Mouse (Mus musculus): ENCODE results near the gene Syt7. TPM values are rescaled to one million over a fixed set of nuclear protein-coding genes. Genes with fewer than 3 reads are reported as not detected.

Syt7 gene
- polyA plus RNA-seq, 1 experiment: 173 TPM

DNA sequence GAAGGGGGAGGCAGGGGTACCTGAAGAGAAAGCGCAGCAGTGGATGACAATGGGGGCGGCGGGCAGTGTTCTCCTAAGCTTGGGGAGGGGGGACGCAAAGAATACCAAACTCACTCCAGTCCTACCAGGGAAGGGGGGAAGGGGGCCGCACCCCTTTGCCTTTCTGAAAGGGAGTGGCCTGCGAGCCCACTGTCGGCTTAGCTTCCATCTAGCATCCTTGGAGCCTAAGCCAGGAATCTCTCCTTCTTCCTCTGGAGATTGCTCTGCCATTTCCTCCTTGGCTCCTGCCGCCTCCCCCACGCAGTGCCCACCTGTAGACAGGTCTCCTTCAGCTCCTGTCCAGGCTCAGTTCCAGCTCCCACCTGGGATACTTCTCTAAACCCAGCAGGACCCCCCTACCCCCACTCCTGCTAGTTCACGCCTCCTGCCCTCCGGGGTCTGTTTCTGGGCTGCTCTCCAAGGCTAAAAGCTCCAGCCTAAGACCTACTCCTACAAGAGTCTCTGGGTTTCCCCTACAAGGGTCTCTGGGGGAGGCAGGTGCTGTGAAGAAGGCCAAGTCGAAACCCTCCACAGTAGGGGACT is 1.3 kb downstream of the Syt7 start:
- DNase-seq: peak; percentile 64 to 66
- no peaks in the 10 kb centered on the region for H3K27me3 ChIP-seq (ENCODE audit: control insufficient read depth, insufficient read depth, low read length)
- peaks cover 36% of the 10 kb centered on the region for H3K4me1 ChIP-seq (ENCODE audit: control insufficient read depth, insufficient read depth, low read length)
- TF ChIP-seq CTCF (IDR thresholded peaks at IDR 0.05; ENCODE audit: borderline replicate concordance, insufficient read depth, low read depth, low read length) (no peak), POLR2A (IDR thresholded peaks at IDR 0.05; ENCODE audit: borderline replicate concordance, insufficient read depth, low read length) (no peak)
- H3K4me3 ChIP-seq (replicated peaks; ENCODE audit: insufficient read depth, low read depth, low read length): peak overlapping the region; percentile 60
- WGBS: 5% methylated on average over 12 of the region's 12 CpGs
- H3K27ac ChIP-seq (ENCODE audit: insufficient read depth, low read length): peak overlapping the region; percentile 60; the same call in 1 of the 2 replicates

DNA sequence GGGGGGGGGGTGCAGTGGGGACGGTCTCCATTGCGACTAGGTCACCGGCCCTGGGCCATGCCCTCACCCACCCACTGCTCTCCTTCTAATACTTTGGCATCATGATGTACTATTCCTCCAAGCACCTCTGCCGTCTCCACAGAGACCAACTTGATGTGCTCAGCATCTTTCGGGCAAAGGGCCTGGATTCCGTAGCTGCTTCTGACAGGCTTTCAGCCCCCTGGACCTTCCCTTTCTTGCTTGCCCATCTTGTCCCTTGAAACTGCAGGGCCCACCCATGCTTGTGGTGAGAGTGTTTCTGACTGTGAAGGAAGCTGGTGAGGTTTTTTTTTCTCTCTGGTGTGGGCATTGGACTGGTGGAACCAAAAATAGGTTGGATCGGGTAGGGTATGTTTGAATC is 2.1 kb downstream of the Syt7 start:
- H3K4me3 ChIP-seq (replicated peaks; ENCODE audit: insufficient read depth, low read depth, low read length): peak overlapping the region; percentile 4
- 0 out of 2 replicates have a peak overlapping the region, but pooled peaks have one; percentile 4 for H3K27ac ChIP-seq (ENCODE audit: insufficient read depth, low read length)
- H3K27me3 ChIP-seq (ENCODE audit: control insufficient read depth, insufficient read depth, low read length): no peaks in the 10 kb centered on the region
- TF ChIP-seq POLR2A (IDR thresholded peaks at IDR 0.05; ENCODE audit: borderline replicate concordance, insufficient read depth, low read length) (no peak), CTCF (IDR thresholded peaks at IDR 0.05; ENCODE audit: borderline replicate concordance, insufficient read depth, low read depth, low read length) (no peak)
- 38% methylated on average over 7 of the region's 7 CpGs for WGBS
- DNase-seq: peak in 1 of 2 experiments; percentile 38
- H3K4me1 ChIP-seq (ENCODE audit: control insufficient read depth, insufficient read depth, low read length): peaks cover 39% of the 10 kb centered on the region

DNA sequence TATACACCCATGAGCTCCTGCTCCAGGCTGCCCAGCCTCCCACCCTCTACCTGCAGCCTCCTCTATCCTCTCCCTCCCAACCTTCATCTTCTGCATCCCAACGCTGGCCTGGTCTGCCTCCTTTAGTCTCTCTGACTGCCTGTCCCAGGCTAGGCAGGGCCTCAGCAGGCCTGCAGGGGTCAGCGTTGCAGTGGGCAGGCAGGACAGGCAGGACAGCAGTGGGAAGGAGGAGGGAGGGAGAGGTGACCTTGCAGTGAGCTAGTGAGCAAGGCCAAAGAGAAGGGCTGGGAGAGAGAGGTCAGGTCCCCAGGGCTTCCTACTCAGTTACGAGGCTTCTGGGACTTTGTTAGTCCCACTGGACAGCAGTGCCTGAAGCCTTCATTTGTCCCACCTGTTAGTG is 3.1 kb downstream of the Syt7 start:
- peak; percentile 73 to 79 for DNase-seq
- Histone ChIP-seq H3K27me3 (ENCODE audit: control insufficient read depth, insufficient read depth, low read length) (no peaks in the 10 kb centered on the region), H3K4me3 (replicated peaks; ENCODE audit: insufficient read depth, low read depth, low read length) (no peak overlapping the region), H3K4me1 (ENCODE audit: control insufficient read depth, insufficient read depth, low read length) (peaks cover 41% of the 10 kb centered on the region), H3K27ac (ENCODE audit: insufficient read depth, low read length) (no peak overlapping the region)
- TF ChIP-seq POLR2A (IDR thresholded peaks at IDR 0.05; ENCODE audit: borderline replicate concordance, insufficient read depth, low read length) (no peak), CTCF (IDR thresholded peaks at IDR 0.05; ENCODE audit: borderline replicate concordance, insufficient read depth, low read depth, low read length) (peak; percentile 90)
- WGBS: 14% methylated on average over 3 of the region's 3 CpGs

DNA sequence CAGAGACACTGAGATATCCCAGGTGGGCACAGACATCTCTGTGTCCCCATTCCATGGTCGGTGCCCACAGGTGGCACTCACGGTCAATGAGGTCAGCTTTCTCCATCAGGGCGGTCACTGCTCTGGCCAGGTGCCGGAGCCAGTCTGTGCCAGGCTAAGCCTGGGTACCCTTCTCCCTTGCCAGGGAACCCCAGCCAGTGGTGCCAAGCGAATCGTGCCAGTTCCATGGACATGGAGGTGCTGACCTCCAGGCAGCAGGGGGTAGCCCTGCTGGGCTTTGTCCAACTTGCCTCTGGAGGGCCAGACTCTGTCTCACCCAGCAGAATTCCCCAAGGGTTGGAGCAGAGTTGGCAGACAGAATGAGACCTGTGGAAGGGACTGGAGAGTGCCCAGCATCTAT is 4.6 kb downstream of the Syt7 start:
- WGBS: 11% methylated on average over 6 of the region's 6 CpGs
- Histone ChIP-seq H3K4me3 (replicated peaks; ENCODE audit: insufficient read depth, low read depth, low read length) (peak overlapping the region; percentile 9), H3K4me1 (ENCODE audit: control insufficient read depth, insufficient read depth, low read length) (peaks cover 56% of the 10 kb centered on the region), H3K27me3 (ENCODE audit: control insufficient read depth, insufficient read depth, low read length) (no peaks in the 10 kb centered on the region), H3K27ac (ENCODE audit: insufficient read depth, low read length) (0 out of 2 replicates have a peak overlapping the region, but pooled peaks have one; percentile 3)
- DNase-seq: peak; percentile 72
- no peak for TF ChIP-seq CTCF (IDR thresholded peaks at IDR 0.05; ENCODE audit: borderline replicate concordance, insufficient read depth, low read depth, low read length)
- TF ChIP-seq POLR2A (IDR thresholded peaks at IDR 0.05; ENCODE audit: borderline replicate concordance, insufficient read depth, low read length): no peak

DNA sequence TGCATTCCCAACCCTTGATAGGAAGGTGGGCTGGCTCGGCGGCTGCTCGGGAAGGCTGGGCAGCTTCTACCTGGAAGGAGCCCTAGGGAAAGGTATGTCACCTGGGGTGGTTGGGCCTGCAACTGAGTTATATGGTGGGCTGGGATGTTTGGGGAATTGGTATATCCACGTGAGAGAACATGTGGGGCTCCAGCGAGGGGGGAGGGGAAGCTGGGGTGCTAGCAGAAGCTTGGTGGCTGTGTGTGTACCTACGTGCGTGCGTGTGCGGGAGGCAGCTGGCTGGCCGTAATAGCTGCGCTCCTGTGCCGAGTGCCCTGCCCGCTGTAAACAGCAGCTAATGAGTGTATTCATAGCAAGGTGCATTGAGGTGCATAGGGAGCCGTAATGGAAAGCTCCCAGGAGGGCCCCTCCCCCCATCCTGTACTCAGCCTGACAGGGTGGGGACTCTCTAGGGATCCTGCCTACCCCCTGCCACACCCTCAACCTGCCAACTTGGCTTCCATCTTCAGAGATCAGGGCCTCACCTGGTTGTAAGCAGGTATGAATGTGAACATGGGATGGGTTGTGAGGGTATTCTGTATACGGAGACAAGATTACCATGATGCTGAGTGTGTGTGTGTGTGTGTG is 5.1 kb downstream of the Syt7 start:
- peak in 1 of 2 experiments; percentile 27 for DNase-seq
- peaks cover 60% of the 10 kb centered on the region for H3K4me1 ChIP-seq (ENCODE audit: control insufficient read depth, insufficient read depth, low read length)
- H3K4me3 ChIP-seq (replicated peaks; ENCODE audit: insufficient read depth, low read depth, low read length): peak overlapping the region; percentile 9

DNA sequence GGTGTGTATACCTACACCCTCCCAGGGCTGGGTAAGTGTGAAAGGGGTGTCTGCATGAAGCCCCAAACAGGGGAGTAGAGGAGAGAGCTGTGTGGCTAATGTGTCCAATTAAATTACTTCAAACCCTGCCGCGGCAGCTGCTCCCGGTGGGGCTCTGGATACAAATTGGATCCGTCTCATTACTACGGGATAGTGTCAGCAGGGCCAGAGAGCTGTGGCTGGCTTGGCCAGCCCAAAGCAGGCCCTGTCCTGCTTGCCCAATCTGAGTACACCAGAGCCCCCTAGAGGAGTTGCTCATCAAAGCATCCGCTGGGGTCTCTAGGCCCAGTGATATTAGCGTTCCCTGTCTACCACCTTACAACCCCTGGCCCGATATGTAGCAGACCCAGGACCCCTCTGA is 6.3 kb downstream of the Syt7 start:
- Histone ChIP-seq H3K27me3 (ENCODE audit: control insufficient read depth, insufficient read depth, low read length) (no peaks in the 10 kb centered on the region), H3K27ac (ENCODE audit: insufficient read depth, low read length) (peak overlapping the region; percentile 24; the same call in 1 of the 2 replicates), H3K4me3 (replicated peaks; ENCODE audit: insufficient read depth, low read depth, low read length) (no peak overlapping the region), H3K4me1 (ENCODE audit: control insufficient read depth, insufficient read depth, low read length) (peaks cover 60% of the 10 kb centered on the region)
- TF ChIP-seq POLR2A (IDR thresholded peaks at IDR 0.05; ENCODE audit: borderline replicate concordance, insufficient read depth, low read length) (no peak), CTCF (IDR thresholded peaks at IDR 0.05; ENCODE audit: borderline replicate concordance, insufficient read depth, low read depth, low read length) (peak; percentile 36; the same call in 1 of the 2 replicates)
- peak; percentile 61 to 73 for DNase-seq
- 14% methylated on average over 8 of the region's 8 CpGs for WGBS

More for the DNA sequence above, 5.1 kb downstream of the Syt7 start:
- H3K27ac ChIP-seq (ENCODE audit: insufficient read depth, low read length): 0 out of 2 replicates have a peak overlapping the region, but pooled peaks have one; percentile 3
- no peaks in the 10 kb centered on the region for H3K27me3 ChIP-seq (ENCODE audit: control insufficient read depth, insufficient read depth, low read length)
- WGBS: 51% methylated on average over 15 of the region's 15 CpGs
- no peak for TF ChIP-seq POLR2A (IDR thresholded peaks at IDR 0.05; ENCODE audit: borderline replicate concordance, insufficient read depth, low read length)
- no peak for TF ChIP-seq CTCF (IDR thresholded peaks at IDR 0.05; ENCODE audit: borderline replicate concordance, insufficient read depth, low read depth, low read length)

DNA sequence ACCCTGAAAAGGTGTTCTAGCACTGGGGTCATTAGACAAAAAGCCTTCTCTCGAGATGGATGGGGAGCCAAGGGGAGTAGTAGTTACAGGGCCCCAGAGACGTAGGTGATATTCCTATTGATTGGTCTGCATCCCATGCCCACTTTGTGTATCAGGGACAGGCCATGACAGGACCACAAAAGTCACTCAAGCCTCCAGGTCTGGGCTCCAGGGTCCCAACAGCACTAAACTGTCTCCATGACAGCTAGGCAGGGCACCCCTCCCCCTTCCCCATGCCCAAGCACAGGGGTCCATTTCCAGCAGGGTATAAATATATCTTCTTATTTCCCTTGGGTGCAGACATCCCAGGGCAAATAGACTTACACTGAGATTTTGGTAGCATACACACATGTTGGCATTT is 8.1 kb downstream of the Syt7 start:
- no peak for DNase-seq
- 85% methylated on average over 2 of the region's 2 CpGs for WGBS
- H3K27ac ChIP-seq (ENCODE audit: insufficient read depth, low read length): no peak overlapping the region
- no peaks in the 10 kb centered on the region for H3K27me3 ChIP-seq (ENCODE audit: control insufficient read depth, insufficient read depth, low read length)
- H3K4me3 ChIP-seq (replicated peaks; ENCODE audit: insufficient read depth, low read depth, low read length): no peak overlapping the region
- no peak for TF ChIP-seq CTCF (IDR thresholded peaks at IDR 0.05; ENCODE audit: borderline replicate concordance, insufficient read depth, low read depth, low read length)
- no peak for TF ChIP-seq POLR2A (IDR thresholded peaks at IDR 0.05; ENCODE audit: borderline replicate concordance, insufficient read depth, low read length)
- peaks cover 62% of the 10 kb centered on the region for H3K4me1 ChIP-seq (ENCODE audit: control insufficient read depth, insufficient read depth, low read length)
